Mouse (Mus musculus): ENCODE measurements around the gene Lyrm9. TPM values are rescaled to one million over a fixed set of nuclear protein-coding genes. Genes with fewer than 3 reads are reported as not detected.

Gene Lyrm9
- polyA plus RNA-seq, 1 experiment, result 18.8 TPM

GRCm38 (mm10) chr11:78832816-78833314 is 6.5 kb downstream of the Lyrm9 start:
- DNase-seq (ENCODE audit: low read depth), result no peak
- TF ChIP-seq POLR2A (IDR thresholded peaks at IDR 0.05; ENCODE audit: borderline replicate concordance, extremely low read depth, insufficient read depth, insufficient read length, poor library complexity, severe bottlenecking) (no peak), CTCF (IDR thresholded peaks at IDR 0.05; ENCODE audit: borderline replicate concordance, extremely low read depth, insufficient read depth, insufficient read length) (no peak)

GRCm38 (mm10) chr11:78836486-78836885 is 10.1 kb downstream of the Lyrm9 start:
- no peak for DNase-seq (ENCODE audit: low read depth)
- no peak for TF ChIP-seq CTCF (IDR thresholded peaks at IDR 0.05; ENCODE audit: borderline replicate concordance, extremely low read depth, insufficient read depth, insufficient read length)
- TF ChIP-seq POLR2A (IDR thresholded peaks at IDR 0.05; ENCODE audit: borderline replicate concordance, extremely low read depth, insufficient read depth, insufficient read length, poor library complexity, severe bottlenecking), result no peak

- peak; percentile 71 for DNase-seq (ENCODE audit: low read depth)
Observed at GRCm38 (mm10) chr11:78837989-78838388, 11.6 kb downstream of the Lyrm9 start.

GRCm38 (mm10) chr11:78839491-78839890 is 13.1 kb downstream of the Lyrm9 start:
- TF ChIP-seq CTCF (IDR thresholded peaks at IDR 0.05; ENCODE audit: borderline replicate concordance, extremely low read depth, insufficient read depth, insufficient read length) (no peak), POLR2A (IDR thresholded peaks at IDR 0.05; ENCODE audit: borderline replicate concordance, extremely low read depth, insufficient read depth, insufficient read length, poor library complexity, severe bottlenecking) (no peak)
- DNase-seq (ENCODE audit: low read depth), result no peak

More at GRCm38 (mm10) chr11:78837989-78838388, 11.6 kb downstream of the Lyrm9 start:
- TF ChIP-seq POLR2A (IDR thresholded peaks at IDR 0.05; ENCODE audit: borderline replicate concordance, extremely low read depth, insufficient read depth, insufficient read length, poor library complexity, severe bottlenecking), result no peak
- TF ChIP-seq CTCF (IDR thresholded peaks at IDR 0.05; ENCODE audit: borderline replicate concordance, extremely low read depth, insufficient read depth, insufficient read length), result peak; percentile 85

- TF ChIP-seq POLR2A (IDR thresholded peaks at IDR 0.05; ENCODE audit: borderline replicate concordance, extremely low read depth, insufficient read depth, insufficient read length, poor library complexity, severe bottlenecking) (no peak), CTCF (IDR thresholded peaks at IDR 0.05; ENCODE audit: borderline replicate concordance, extremely low read depth, insufficient read depth, insufficient read length) (no peak)
- DNase-seq (ENCODE audit: low read depth), result no peak
Observed at GRCm38 (mm10) chr11:78840141-78840540, 13.8 kb downstream of the Lyrm9 start.

- no peak for DNase-seq (ENCODE audit: low read depth)
- TF ChIP-seq CTCF (IDR thresholded peaks at IDR 0.05; ENCODE audit: borderline replicate concordance, extremely low read depth, insufficient read depth, insufficient read length) (no peak), POLR2A (IDR thresholded peaks at IDR 0.05; ENCODE audit: borderline replicate concordance, extremely low read depth, insufficient read depth, insufficient read length, poor library complexity, severe bottlenecking) (no peak)
Observed at GRCm38 (mm10) chr11:78841987-78842386, 15.6 kb downstream of the Lyrm9 start.

GRCm38 (mm10) chr11:78846620-78847019 is 20.2 kb downstream of the Lyrm9 start:
- TF ChIP-seq CTCF (IDR thresholded peaks at IDR 0.05; ENCODE audit: borderline replicate concordance, extremely low read depth, insufficient read depth, insufficient read length), result no peak
- TF ChIP-seq POLR2A (IDR thresholded peaks at IDR 0.05; ENCODE audit: borderline replicate concordance, extremely low read depth, insufficient read depth, insufficient read length, poor library complexity, severe bottlenecking), result no peak
- no peak for DNase-seq (ENCODE audit: low read depth)

- no peak for TF ChIP-seq CTCF (IDR thresholded peaks at IDR 0.05; ENCODE audit: borderline replicate concordance, extremely low read depth, insufficient read depth, insufficient read length)
- TF ChIP-seq POLR2A (IDR thresholded peaks at IDR 0.05; ENCODE audit: borderline replicate concordance, extremely low read depth, insufficient read depth, insufficient read length, poor library complexity, severe bottlenecking), result no peak
- DNase-seq (ENCODE audit: low read depth), result no peak
Observed at GRCm38 (mm10) chr11:78847884-78848848, 21.8 kb downstream of the Lyrm9 start.

- no peak for TF ChIP-seq POLR2A (IDR thresholded peaks at IDR 0.05; ENCODE audit: borderline replicate concordance, extremely low read depth, insufficient read depth, insufficient read length, poor library complexity, severe bottlenecking)
- no peak for TF ChIP-seq CTCF (IDR thresholded peaks at IDR 0.05; ENCODE audit: borderline replicate concordance, extremely low read depth, insufficient read depth, insufficient read length)
- DNase-seq (ENCODE audit: low read depth), result peak; percentile 54
Observed at GRCm38 (mm10) chr11:78849859-78850258, 23.5 kb downstream of the Lyrm9 start.

- no peak for TF ChIP-seq POLR2A (IDR thresholded peaks at IDR 0.05; ENCODE audit: borderline replicate concordance, extremely low read depth, insufficient read depth, insufficient read length, poor library complexity, severe bottlenecking)
- no peak for TF ChIP-seq CTCF (IDR thresholded peaks at IDR 0.05; ENCODE audit: borderline replicate concordance, extremely low read depth, insufficient read depth, insufficient read length)
- DNase-seq (ENCODE audit: low read depth), result no peak
Observed at GRCm38 (mm10) chr11:78851216-78851870, 25.0 kb downstream of the Lyrm9 start.

- no peak for DNase-seq (ENCODE audit: low read depth)
- TF ChIP-seq POLR2A (IDR thresholded peaks at IDR 0.05; ENCODE audit: borderline replicate concordance, extremely low read depth, insufficient read depth, insufficient read length, poor library complexity, severe bottlenecking) (no peak), CTCF (IDR thresholded peaks at IDR 0.05; ENCODE audit: borderline replicate concordance, extremely low read depth, insufficient read depth, insufficient read length) (no peak)
Observed at GRCm38 (mm10) chr11:78851871-78852265, 25.5 kb downstream of the Lyrm9 start.

All from brain, embryonic 14.5 days (tissue).